Mouse (Mus musculus) liver, adult 10 weeks (tissue): ENCODE results near the gene Tnfrsf23. TPM values are rescaled to one million over a fixed set of nuclear protein-coding genes. Genes with fewer than 3 reads are reported as not detected.

ENCODE experiments used
- polyA plus RNA-seq: library from polyadenylated mRNA; stranded (reverse); fragments of 350-450 nt; fragmentation: Illumina TruSeq; extraction: RNeasy Lipid Tissue Mini Kit (QIAGEN cat#74804); gene quantifications from one replicate; pipeline ENCODE4 v1.2.3, GENCODE M21; 2014; ENCODE audit warnings: low read depth, low replicate concordance

Tnfrsf23 gene
- polyA plus RNA-seq, result 0.45 TPM

DNA sequence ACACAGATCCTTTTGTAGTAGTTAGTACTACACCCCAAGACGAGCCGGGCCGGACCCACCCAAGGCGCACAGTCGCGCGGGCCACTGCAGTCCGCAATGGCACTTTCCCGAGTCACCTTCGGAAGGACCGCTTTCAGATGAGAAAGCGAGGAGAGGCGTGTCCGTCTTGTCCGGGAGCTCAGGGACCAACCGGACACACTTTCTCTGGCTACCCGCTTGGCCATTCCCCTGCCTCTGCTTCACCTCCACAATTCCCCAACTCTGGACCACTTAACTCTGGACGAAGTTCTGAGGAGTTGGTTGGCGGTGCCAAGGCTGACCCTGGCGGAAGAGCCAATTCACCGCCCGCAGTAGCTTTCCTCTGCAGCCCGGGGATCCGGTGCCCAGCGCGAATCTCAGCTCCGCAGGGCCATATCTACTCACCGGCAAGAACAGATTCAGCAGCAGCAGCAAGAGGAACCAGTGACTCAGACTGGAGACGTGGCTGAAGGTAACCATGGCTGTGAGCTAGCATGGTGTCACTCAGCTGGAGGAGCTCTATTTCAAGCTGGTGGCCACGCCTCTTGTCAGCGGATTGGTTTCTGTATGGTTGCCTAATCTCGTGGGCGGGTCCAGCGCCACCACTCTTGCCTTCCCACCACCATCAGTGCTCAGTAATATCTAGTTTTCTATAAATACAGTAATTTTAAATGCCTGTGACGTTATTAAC, at the start of gene Tnfrsf23:
Gene Tnfrsf23 (minus strand): TSS at position 514 of the 709 bp plus-strand sequence.

DNA sequence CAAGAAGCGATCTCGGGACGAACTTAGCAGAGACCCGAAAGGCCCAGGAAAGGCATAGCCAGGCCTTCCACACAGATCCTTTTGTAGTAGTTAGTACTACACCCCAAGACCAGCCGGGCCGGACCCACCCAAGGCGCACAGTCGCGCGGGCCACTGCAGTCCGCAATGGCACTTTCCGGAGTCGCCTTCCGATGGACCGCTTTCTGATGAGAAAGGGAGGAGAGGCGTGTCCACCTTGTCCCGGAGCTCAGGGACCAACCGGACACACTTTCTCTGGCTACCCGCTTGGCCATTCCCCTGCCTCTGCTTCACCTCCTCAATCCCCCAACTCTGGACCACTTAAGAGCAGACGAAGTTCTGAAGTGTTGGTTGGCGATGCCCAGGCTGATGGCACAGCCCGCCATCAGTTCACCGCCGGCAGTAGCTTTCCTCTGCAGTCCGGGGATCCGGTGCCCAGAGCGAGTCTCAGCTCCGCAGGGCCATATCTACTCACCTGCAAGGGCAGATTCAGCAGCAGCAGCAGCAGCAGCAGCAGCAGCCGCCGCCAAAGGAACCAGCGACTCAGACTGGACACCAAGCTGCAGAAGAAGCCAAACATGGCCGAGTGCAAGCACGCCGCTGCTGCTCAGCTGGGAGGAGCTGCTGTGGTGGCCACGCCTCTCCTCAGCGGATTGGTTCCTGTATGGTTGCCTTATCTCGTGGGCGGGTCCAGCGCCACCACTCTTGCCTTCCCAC, 36.5 kb downstream of the Tnfrsf23 start, which contains the start of gene Tnfrsf22:
Gene Tnfrsf22 (minus strand): TSS at position 628 of the 735 bp plus-strand sequence.

DNA sequence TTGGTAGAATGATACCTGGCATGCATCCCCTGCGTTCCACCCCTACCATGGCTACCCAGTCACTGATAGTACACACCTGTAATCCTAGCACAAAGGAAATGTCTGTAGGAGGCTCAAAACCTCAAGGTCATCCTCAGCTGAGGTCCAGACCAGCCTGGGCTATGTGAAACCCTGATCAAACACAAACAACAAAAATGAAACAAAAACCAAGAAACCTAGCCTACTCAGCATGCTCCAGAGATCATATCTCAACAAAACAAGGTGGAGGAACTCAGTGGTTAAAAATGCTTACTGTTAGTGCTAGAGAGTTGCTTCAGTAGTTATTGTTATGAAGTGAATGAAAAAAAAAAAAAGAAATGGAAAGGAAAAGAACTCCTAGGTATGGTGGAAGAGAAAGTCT, 57.1 kb downstream of the Tnfrsf23 start, which contains the start of gene Tnfrsf26:
Gene Tnfrsf26 (minus strand): TSS at position 183 of the 400 bp plus-strand sequence.

Other genes with a start within 250 kb of the Tnfrsf23 start
- gene Cdkn1c, start 224.8 kb downstream of the Tnfrsf23 start, polyA plus RNA-seq, result 3.2 TPM
- 7.9 TPM for gene Slc22a18, start 212.1 kb downstream of the Tnfrsf23 start, polyA plus RNA-seq
- gene Phlda2, start 182.7 kb downstream of the Tnfrsf23 start, polyA plus RNA-seq, result not detected
- gene Nap1l4, start 136.8 kb downstream of the Tnfrsf23 start, polyA plus RNA-seq, result 36.8 TPM
- 14.8 TPM for gene Cars, start 85.8 kb downstream of the Tnfrsf23 start, polyA plus RNA-seq
- gene Tnfrsf26, start 57.1 kb downstream of the Tnfrsf23 start, polyA plus RNA-seq, result 0.93 TPM
- gene Tnfrsf22, start 36.2 kb downstream of the Tnfrsf23 start, polyA plus RNA-seq, result 1.2 TPM
- gene Osbpl5, start 71.1 kb upstream of the Tnfrsf23 start, polyA plus RNA-seq, result 0.26 TPM
- gene Mrgprg, start 81.1 kb upstream of the Tnfrsf23 start, polyA plus RNA-seq, result not detected
- gene Mrgpre, start 98.6 kb upstream of the Tnfrsf23 start, polyA plus RNA-seq, result 0.21 TPM
- 14.1 TPM for gene Nadsyn1, start 137.0 kb upstream of the Tnfrsf23 start, polyA plus RNA-seq
- 30.8 TPM for gene Dhcr7, start 137.3 kb upstream of the Tnfrsf23 start, polyA plus RNA-seq
- gene Gm498, start 181.0 kb upstream of the Tnfrsf23 start, polyA plus RNA-seq, result not detected